Mouse (Mus musculus) cortical plate, adult 2 months (tissue): ENCODE results near the gene Etl4.
"Not testable (repeated sequence)": the region's sequence is repeated elsewhere in the genome, so short reads cannot be mapped to it uniquely, and the experiment has no call there.

Experiments
- CTCF ChIP-seq: fragments of 200-500 bp; IDR thresholded peaks from 2 replicates; pipeline ENCODE4 v1.5.1; 2011; ENCODE audit warnings: mild to moderate bottlenecking, control low read depth, low read length; ENCODE audit not compliant: insufficient read depth; ENCODE audit errors: extremely low read depth
- POLR2A ChIP-seq: fragments of 200-500 bp; IDR thresholded peaks from 2 replicates; pipeline ENCODE4 v1.6.1; 2011; ENCODE audit warnings: mild to moderate bottlenecking, low read length, control low read depth; ENCODE audit not compliant: insufficient read depth; ENCODE audit errors: extremely low read depth

- not testable (repeated sequence) for TF ChIP-seq POLR2A, CTCF
Measured at GRCm38 (mm10) chr2:20180561-20180960, 271.0 kb downstream of the Etl4 start.
